Mouse (Mus musculus): Measurements from ENCODE around the gene Fam114a1. TPM values are rescaled to one million over a fixed set of nuclear protein-coding genes. Genes with fewer than 3 reads are reported as not detected.

Gene Fam114a1
- total RNA-seq, 1 experiment: 6.5 TPM

GRCm38 (mm10) chr5:65006011-65006491 is 36.2 kb downstream of the Fam114a1 start:
- in situ Hi-C loops (cut with MboI; ENCODE audit: low sequenced_read_pairs in 2 of 2, unreplicated experiment in 2 of 2): no loop called here

GRCm38 (mm10) chr5:65011901-65012573 is 42.2 kb downstream of the Fam114a1 start:
- Histone ChIP-seq H3K9ac (ENCODE audit: insufficient read depth, low read depth, low read length, poor library complexity, severe bottlenecking) (no peak overlapping the region), H3K36me3 (ENCODE audit: control insufficient read depth, insufficient read depth, low read length, poor library complexity, severe bottlenecking) (no peaks in the 10 kb centered on the region), H3K4me1 (ENCODE audit: control insufficient read depth in 2 of 2, insufficient read depth in 2 of 2, low read length in 2 of 2, poor library complexity in 1 of 2) (peaks cover 0 to 11% of the 10 kb centered on the region in 2 experiments; a peak in 2 of 4 replicates), H3K27ac (ENCODE audit: insufficient read depth, low read depth, low read length, poor library complexity, severe bottlenecking) (no peak overlapping the region), H3K9me3 (ENCODE audit: control insufficient read depth, insufficient read depth, low read depth, low read length) (no peaks in the 10 kb centered on the region), H3K4me3 (ENCODE audit: insufficient read depth in 1 of 2, low read depth in 1 of 2, low read length in 2 of 2, poor library complexity in 1 of 2, severe bottlenecking in 1 of 2) (no peak overlapping the region)
- in situ Hi-C loops (cut with MboI; ENCODE audit: low sequenced_read_pairs in 2 of 2, unreplicated experiment in 2 of 2): no loop called here
- TF ChIP-seq MAFK (IDR thresholded peaks at IDR 0.05; ENCODE audit: insufficient read depth, low read depth, low read length) (no peak), ZNF384 (IDR thresholded peaks at IDR 0.05; ENCODE audit: low read depth, low read length) (no peak), HCFC1 (IDR thresholded peaks at IDR 0.05; ENCODE audit: borderline replicate concordance, insufficient read depth, low read length) (no peak)
- DNase-seq (ENCODE audit: low read depth, low spot score): no peak

More at GRCm38 (mm10) chr5:65006011-65006491, 36.2 kb downstream of the Fam114a1 start:
- Histone ChIP-seq H3K36me3 (ENCODE audit: control insufficient read depth, insufficient read depth, low read length, poor library complexity, severe bottlenecking) (no peaks in the 10 kb centered on the region), H3K4me1 (ENCODE audit: control insufficient read depth in 2 of 2, insufficient read depth in 2 of 2, low read length in 2 of 2, poor library complexity in 1 of 2) (no peaks in the 10 kb centered on the region), H3K9me3 (ENCODE audit: control insufficient read depth, insufficient read depth, low read depth, low read length) (no peaks in the 10 kb centered on the region), H3K9ac (ENCODE audit: insufficient read depth, low read depth, low read length, poor library complexity, severe bottlenecking) (no peak overlapping the region), H3K4me3 (ENCODE audit: insufficient read depth in 1 of 2, low read depth in 1 of 2, low read length in 2 of 2, poor library complexity in 1 of 2, severe bottlenecking in 1 of 2) (no peak overlapping the region), H3K27ac (ENCODE audit: insufficient read depth, low read depth, low read length, poor library complexity, severe bottlenecking) (no peak overlapping the region)
- TF ChIP-seq MAFK (IDR thresholded peaks at IDR 0.05; ENCODE audit: insufficient read depth, low read depth, low read length) (no peak), ZNF384 (IDR thresholded peaks at IDR 0.05; ENCODE audit: low read depth, low read length) (no peak), ZC3H11A (IDR thresholded peaks at IDR 0.05; ENCODE audit: borderline replicate concordance, low read depth, low read length) (no peak), CHD2 (IDR thresholded peaks at IDR 0.05; ENCODE audit: low read depth, low read length) (no peak), HCFC1 (IDR thresholded peaks at IDR 0.05; ENCODE audit: borderline replicate concordance, insufficient read depth, low read length) (no peak)
- DNase-seq (ENCODE audit: low read depth, low spot score): no peak

GRCm38 (mm10) chr5:65015508-65015907 is 45.6 kb downstream of the Fam114a1 start:
- H3K9me3 ChIP-seq (ENCODE audit: control insufficient read depth, insufficient read depth, low read depth, low read length): no peaks in the 10 kb centered on the region
- H3K36me3 ChIP-seq (ENCODE audit: control insufficient read depth, insufficient read depth, low read length, poor library complexity, severe bottlenecking): no peaks in the 10 kb centered on the region
- peaks cover 0 to 11% of the 10 kb centered on the region in 2 experiments; a peak in 2 of 4 replicates for H3K4me1 ChIP-seq (ENCODE audit: control insufficient read depth in 2 of 2, insufficient read depth in 2 of 2, low read length in 2 of 2, poor library complexity in 1 of 2)
- H3K27ac ChIP-seq (ENCODE audit: insufficient read depth, low read depth, low read length, poor library complexity, severe bottlenecking): no peak overlapping the region
- no peak for DNase-seq (ENCODE audit: low read depth, low spot score)
- H3K4me3 ChIP-seq (ENCODE audit: insufficient read depth in 1 of 2, low read depth in 1 of 2, low read length in 2 of 2, poor library complexity in 1 of 2, severe bottlenecking in 1 of 2): no peak overlapping the region
- TF ChIP-seq MAFK (IDR thresholded peaks at IDR 0.05; ENCODE audit: insufficient read depth, low read depth, low read length) (no peak), CHD2 (IDR thresholded peaks at IDR 0.05; ENCODE audit: low read depth, low read length) (no peak), HCFC1 (IDR thresholded peaks at IDR 0.05; ENCODE audit: borderline replicate concordance, insufficient read depth, low read length) (no peak), ZC3H11A (IDR thresholded peaks at IDR 0.05; ENCODE audit: borderline replicate concordance, low read depth, low read length) (no peak), ZNF384 (IDR thresholded peaks at IDR 0.05; ENCODE audit: low read depth, low read length) (no peak)
- no peak overlapping the region for H3K9ac ChIP-seq (ENCODE audit: insufficient read depth, low read depth, low read length, poor library complexity, severe bottlenecking)
- in situ Hi-C loops (cut with MboI; ENCODE audit: low sequenced_read_pairs in 2 of 2, unreplicated experiment in 2 of 2): no loop called here

- Histone ChIP-seq H3K9me3 (ENCODE audit: control insufficient read depth, insufficient read depth, low read depth, low read length) (no peaks in the 10 kb centered on the region), H3K4me3 (ENCODE audit: insufficient read depth in 1 of 2, low read depth in 1 of 2, low read length in 2 of 2, poor library complexity in 1 of 2, severe bottlenecking in 1 of 2) (no peak overlapping the region), H3K27ac (ENCODE audit: insufficient read depth, low read depth, low read length, poor library complexity, severe bottlenecking) (no peak overlapping the region), H3K36me3 (ENCODE audit: control insufficient read depth, insufficient read depth, low read length, poor library complexity, severe bottlenecking) (no peaks in the 10 kb centered on the region), H3K4me1 (ENCODE audit: control insufficient read depth in 2 of 2, insufficient read depth in 2 of 2, low read length in 2 of 2, poor library complexity in 1 of 2) (peaks cover 0 to 7% of the 10 kb centered on the region in 2 experiments; a peak in 2 of 4 replicates), H3K9ac (ENCODE audit: insufficient read depth, low read depth, low read length, poor library complexity, severe bottlenecking) (no peak overlapping the region)
- in situ Hi-C loops (cut with MboI; ENCODE audit: low sequenced_read_pairs in 2 of 2, unreplicated experiment in 2 of 2): no loop called here
- TF ChIP-seq ZC3H11A (IDR thresholded peaks at IDR 0.05; ENCODE audit: borderline replicate concordance, low read depth, low read length): no peak
- no peak for TF ChIP-seq HCFC1 (IDR thresholded peaks at IDR 0.05; ENCODE audit: borderline replicate concordance, insufficient read depth, low read length)
- TF ChIP-seq CHD2 (IDR thresholded peaks at IDR 0.05; ENCODE audit: low read depth, low read length): no peak
- TF ChIP-seq ZNF384 (IDR thresholded peaks at IDR 0.05; ENCODE audit: low read depth, low read length): no peak
- TF ChIP-seq MAFK (IDR thresholded peaks at IDR 0.05; ENCODE audit: insufficient read depth, low read depth, low read length): no peak
- DNase-seq (ENCODE audit: low read depth, low spot score): no peak
Measured at GRCm38 (mm10) chr5:65019109-65019508, 49.2 kb downstream of the Fam114a1 start.
